Mouse (Mus musculus) embryonic facial prominence, embryonic 11.5 days (tissue): ENCODE measurements around the gene Atp6v1e2. TPM values are rescaled to one million over a fixed set of nuclear protein-coding genes. Genes with fewer than 3 reads are reported as not detected.

Source experiments
- ATAC-seq: fragments of 200-750 bp; cut with Nextera tagmentation; replicated peaks from 2 replicates; pipeline ENCODE4 v1.8.0; 2017; ENCODE audit warnings: low read depth; ENCODE audit not compliant: insufficient number of reproducible peaks, low FRiP score, low TSS enrichment
- DNase-seq: peaks from one replicate; pipeline ENCODE4 v3.0.0-alpha.2; 2015; ENCODE audit warnings: low spot score
- H3K27ac ChIP-seq: fragments of 300-500 bp; sonication (generic); replicated peaks from 2 replicates; pipeline ENCODE4 v1.5.1; 2014; ENCODE audit warnings: mild to moderate bottlenecking, low read depth, low read length, control low read depth
- H3K27me3 ChIP-seq: fragments of 300-500 bp; sonication (generic); 2 replicates; pipeline ENCODE4 v1.6.1; 2014; ENCODE audit warnings: mild to moderate bottlenecking, low read length, moderate library complexity, mixed read lengths; ENCODE audit not compliant: control insufficient read depth, insufficient read depth
- H3K36me3 ChIP-seq: fragments of 300-500 bp; sonication (generic); replicated peaks from 2 replicates; pipeline ENCODE4 v1.6.1; 2014; ENCODE audit warnings: low read depth, mild to moderate bottlenecking, low read length, moderate library complexity, mixed read lengths; ENCODE audit not compliant: control insufficient read depth, insufficient read depth
- H3K4me1 ChIP-seq: fragments of 300-500 bp; sonication (generic); 2 replicates; pipeline ENCODE4 v1.6.1; 2014; ENCODE audit warnings: low read length, mixed read lengths; ENCODE audit not compliant: control insufficient read depth, insufficient read depth
- H3K4me2 ChIP-seq: fragments of 300-500 bp; sonication (generic); 2 replicates; pipeline ENCODE4 v1.6.1; 2014; ENCODE audit warnings: low read depth, mild to moderate bottlenecking, control low read depth, low read length, moderate library complexity
- H3K4me3 ChIP-seq: fragments of 300-500 bp; sonication (generic); 2 replicates; pipeline ENCODE4 v1.5.1; 2014; ENCODE audit warnings: low read depth, low read length, control low read depth
- H3K9ac ChIP-seq: fragments of 300-500 bp; sonication (generic); replicated peaks from 2 replicates; pipeline ENCODE4 v1.6.1; 2014; ENCODE audit warnings: mild to moderate bottlenecking, control low read depth, low read length
- H3K9me3 ChIP-seq: fragments of 300-500 bp; sonication (generic); replicated peaks from 2 replicates; pipeline ENCODE4 v1.6.1; 2016; ENCODE audit warnings: mild to moderate bottlenecking, low read length, inconsistent platforms, mixed read lengths; ENCODE audit not compliant: control insufficient read depth
- WGBS: fragments of 180-500 bp; shearing (Covaris S2); extraction: QIAGEN DNeasy Blood & Tissue Kit; methylation state at CpG from one replicate; pipeline ENCODE4 v1.1.7; 2014; 5-methylcytosine and 5-hydroxymethylcytosine counted together
- polyA plus RNA-seq: library from polyadenylated mRNA; unstranded; fragments of >200 nt; fragmentation: Nextera tagmentation; extraction: Ambion mirVana; gene quantifications from 2 replicates; pipeline ENCODE4 v1.2.1, GENCODE M21; 2014

Gene Atp6v1e2
- polyA plus RNA-seq, 1 experiment from 2014 or later = not detected

GRCm38 (mm10) chr17:86902399-86903067 lies 45.2 kb downstream of the Atp6v1e2 start:
- ATAC-seq = no peak
- no peaks in the 10 kb centered on the region for H3K4me1 ChIP-seq
- DNase-seq = no peak
- no peak overlapping the region for H3K27ac ChIP-seq
- no peak overlapping the region for H3K4me3 ChIP-seq
- H3K27me3 ChIP-seq = no peaks in the 10 kb centered on the region
- 90% methylated on average over 14 of the region's 14 CpGs for WGBS
- no peak overlapping the region for H3K4me2 ChIP-seq
- no peak overlapping the region for H3K9ac ChIP-seq
- no peaks in the 10 kb centered on the region for H3K36me3 ChIP-seq
- no peaks in the 10 kb centered on the region for H3K9me3 ChIP-seq

- H3K9ac ChIP-seq = no peak overlapping the region
- no peak overlapping the region for H3K4me3 ChIP-seq
- ATAC-seq = no peak
- no peaks in the 10 kb centered on the region for H3K4me1 ChIP-seq
- DNase-seq = no peak
- H3K36me3 ChIP-seq = no peaks in the 10 kb centered on the region
- WGBS = 76% methylated on average over 5 of the region's 5 CpGs
- H3K4me2 ChIP-seq = no peak overlapping the region
- no peaks in the 10 kb centered on the region for H3K27me3 ChIP-seq
- H3K9me3 ChIP-seq = no peaks in the 10 kb centered on the region
- no peak overlapping the region for H3K27ac ChIP-seq
These were observed 47.1 kb downstream of the Atp6v1e2 start for GRCm38 (mm10) chr17:86900564-86900963.

- H3K27ac ChIP-seq = no peak overlapping the region
- H3K4me1 ChIP-seq = no peaks in the 10 kb centered on the region
- H3K36me3 ChIP-seq = no peaks in the 10 kb centered on the region
- no peak overlapping the region for H3K4me2 ChIP-seq
- no peak overlapping the region for H3K9ac ChIP-seq
- DNase-seq (no peak), ATAC-seq (no peak)
- WGBS = 79% methylated on average over 5 of the region's 5 CpGs
- H3K27me3 ChIP-seq = no peaks in the 10 kb centered on the region
- H3K4me3 ChIP-seq = no peak overlapping the region
- H3K9me3 ChIP-seq = no peaks in the 10 kb centered on the region
These were observed 47.9 kb downstream of the Atp6v1e2 start for GRCm38 (mm10) chr17:86899821-86900220.

- WGBS = 92% methylated on average over 6 of the region's 6 CpGs
- H3K4me2 ChIP-seq = no peak overlapping the region
- H3K4me1 ChIP-seq = no peaks in the 10 kb centered on the region
- H3K36me3 ChIP-seq = no peaks in the 10 kb centered on the region
- H3K27ac ChIP-seq = no peak overlapping the region
- no peak overlapping the region for H3K9ac ChIP-seq
- no peaks in the 10 kb centered on the region for H3K27me3 ChIP-seq
- ATAC-seq = no peak
- no peak overlapping the region for H3K4me3 ChIP-seq
- no peak for DNase-seq
- H3K9me3 ChIP-seq = no peaks in the 10 kb centered on the region
These were observed 50.1 kb downstream of the Atp6v1e2 start for GRCm38 (mm10) chr17:86897486-86898165.

GRCm38 (mm10) chr17:86895191-86895590 lies 52.5 kb downstream of the Atp6v1e2 start:
- H3K9ac ChIP-seq = no peak overlapping the region
- H3K36me3 ChIP-seq = no peaks in the 10 kb centered on the region
- no peak overlapping the region for H3K27ac ChIP-seq
- no peaks in the 10 kb centered on the region for H3K27me3 ChIP-seq
- H3K9me3 ChIP-seq = no peaks in the 10 kb centered on the region
- ATAC-seq (no peak), DNase-seq (no peak)
- WGBS = 85% methylated on average over 4 of the region's 4 CpGs
- no peak overlapping the region for H3K4me3 ChIP-seq
- no peaks in the 10 kb centered on the region for H3K4me1 ChIP-seq
- H3K4me2 ChIP-seq = no peak overlapping the region

Other genes with a start within 250 kb of the Atp6v1e2 start
- 6.5 and 6.7 TPM in 2 replicates for gene Epas1, start 194.2 kb downstream of the Atp6v1e2 start, polyA plus RNA-seq
- not detected in 2 replicates for gene Tmem247, start 30.5 kb downstream of the Atp6v1e2 start, polyA plus RNA-seq
- gene Rhoq, start 15.2 kb upstream of the Atp6v1e2 start, polyA plus RNA-seq = 17.2 and 20.7 TPM in 2 replicates
- 39.9 and 49.1 TPM in 2 replicates for gene Pigf, start 77.5 kb upstream of the Atp6v1e2 start, polyA plus RNA-seq
- gene Cript, start 77.7 kb upstream of the Atp6v1e2 start, polyA plus RNA-seq = 185 and 191 TPM in 2 replicates
- gene Socs5, start 159.8 kb upstream of the Atp6v1e2 start, polyA plus RNA-seq = 16.7 and 18.2 TPM in 2 replicates